Mouse (Mus musculus) embryonic fibroblast, embryonic 13.5 days (primary cell): ENCODE results near the gene Ppl.

Source experiments
- CTCF ChIP-seq: IDR thresholded peaks from 2 replicates; pipeline ENCODE4 v1.5.1; 2011; ENCODE audit warnings: mild to moderate bottlenecking, control low read depth, low read length, moderate library complexity, borderline replicate concordance; ENCODE audit not compliant: insufficient read depth
- POLR2A ChIP-seq: IDR thresholded peaks from 2 replicates; pipeline ENCODE4 v1.6.1; 2011; ENCODE audit warnings: low read depth, mild to moderate bottlenecking, control low read depth, low read length, moderate library complexity

DNA sequence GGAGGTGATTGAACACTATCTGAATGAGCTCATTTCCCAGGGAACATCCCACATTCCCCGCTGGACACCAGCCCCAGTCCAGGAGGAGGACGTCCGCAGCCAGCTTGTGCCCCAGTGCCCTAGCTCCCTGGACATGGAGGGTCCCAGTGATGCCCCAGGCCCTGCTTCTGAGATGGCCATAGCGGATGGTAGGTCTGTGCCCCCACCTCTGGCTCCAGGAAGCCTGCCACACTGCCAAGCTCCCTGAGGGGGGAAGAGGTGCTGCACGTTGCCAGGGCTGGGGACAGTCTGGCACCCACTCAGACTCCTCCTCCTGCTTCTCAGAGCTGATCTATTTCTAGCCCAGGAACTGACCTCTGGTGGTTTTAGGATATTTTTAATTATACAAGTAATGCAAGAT lies 36.6 kb upstream of the Ppl start:
- TF ChIP-seq CTCF (no peak), POLR2A (no peak)
